Mouse (Mus musculus): ENCODE data around the gene Cul3.

GRCm38 (mm10) chr1:80338398-80338797 lies 1.9 kb downstream of the Cul3 start:
- no peak for TF ChIP-seq GATA1 (IDR thresholded peaks at IDR 0.05; ENCODE audit: borderline replicate concordance, low read length)
- no peak for TF ChIP-seq FLI1 (IDR thresholded peaks at IDR 0.05; ENCODE audit: low read length)
